Mouse (Mus musculus) heart, postnatal 0 days (tissue): ENCODE data around the gene Pdap1. TPM values are rescaled to one million over a fixed set of nuclear protein-coding genes. Genes with fewer than 3 reads are reported as not detected.
"Not testable (repeated sequence)": the region's sequence is repeated elsewhere in the genome, so short reads cannot be mapped to it uniquely, and the experiment has no call there.

Experiments used
- ATAC-seq: fragments of 200-750 bp; cut with Nextera tagmentation; 2 replicates; pipeline ENCODE4 v1.8.0; 2017; ENCODE audit warnings: low read depth, moderate number of reproducible peaks, moderate library complexity; ENCODE audit not compliant: insufficient read depth
- DNase-seq: peaks from one replicate; pipeline ENCODE4 v3.0.0-alpha.2; 2016; ENCODE audit warnings: low spot score
- H3K27ac ChIP-seq: fragments of 300-500 bp; sonication (generic); 2 replicates; pipeline ENCODE4 v1.5.1; 2014; ENCODE audit warnings: low read depth, mild to moderate bottlenecking
- H3K27me3 ChIP-seq: fragments of 300-500 bp; sonication (generic); 2 replicates; pipeline ENCODE4 v1.6.1; 2014; ENCODE audit warnings: low read length, mixed read lengths; ENCODE audit not compliant: control insufficient read depth, insufficient read depth
- H3K36me3 ChIP-seq: fragments of 300-500 bp; sonication (generic); replicated peaks from 2 replicates; pipeline ENCODE4 v1.6.1; 2014; ENCODE audit warnings: low read length, mixed read lengths; ENCODE audit not compliant: control insufficient read depth, insufficient read depth
- H3K4me1 ChIP-seq: fragments of 300-500 bp; sonication (generic); 2 replicates; pipeline ENCODE4 v1.6.1; 2014; ENCODE audit warnings: antibody characterized with exemption; ENCODE audit not compliant: control insufficient read depth, insufficient read depth
- H3K4me2 ChIP-seq: fragments of 300-500 bp; sonication (generic); 2 replicates; pipeline ENCODE4 v1.6.1; 2014; ENCODE audit warnings: low read depth, mild to moderate bottlenecking, low read length, moderate library complexity
- H3K4me3 ChIP-seq: fragments of 300-500 bp; sonication (generic); 2 replicates; pipeline ENCODE4 v1.5.1; 2014; ENCODE audit warnings: low read depth, low read length
- H3K9ac ChIP-seq: fragments of 300-500 bp; sonication (generic); replicated peaks from 2 replicates; pipeline ENCODE4 v1.6.1; 2014; ENCODE audit warnings: low read depth, low read length, mixed read lengths
- H3K9me3 ChIP-seq: fragments of 300-500 bp; sonication (generic); replicated peaks from 2 replicates; pipeline ENCODE4 v1.6.1; 2016; ENCODE audit warnings: low read length; ENCODE audit not compliant: control insufficient read depth
- CTCF ChIP-seq: IDR thresholded peaks from 2 replicates; pipeline ENCODE4 v1.5.1; 2016; ENCODE audit warnings: antibody characterized with exemption, control low read depth, low read depth
- EP300 ChIP-seq: IDR thresholded peaks from 2 replicates; pipeline ENCODE4 v1.6.1; 2016; ENCODE audit warnings: antibody characterized with exemption, low read depth
- WGBS: fragments of 180-500 bp; shearing (Covaris S2); extraction: QIAGEN DNeasy Blood & Tissue Kit; methylation state at CpG from one replicate; pipeline ENCODE4 v1.1.7; 2014; 5-methylcytosine and 5-hydroxymethylcytosine counted together
- polyA plus RNA-seq: library from polyadenylated mRNA; unstranded; fragments of >200 nt; fragmentation: Nextera tagmentation; extraction: Ambion mirVana; gene quantifications from 2 replicates; pipeline ENCODE4 v1.2.1, GENCODE M21; 2015
- total RNA-seq: library from RNA; depleted of rRNA; stranded (reverse); fragments of >200 nt; gene quantifications from 2 replicates; pipeline ENCODE4 v1.2.3, GENCODE M21; 2014; ENCODE audit warnings: low replicate concordance

The Pdap1 gene
- total and polyA plus RNA-seq, 2 experiments from 2014 or later: 15.9 to 58.0 TPM

- H3K27me3 ChIP-seq: no peaks in the 10 kb centered on the region
- DNase-seq (no peak), ATAC-seq (no peak)
- no peak overlapping the region for H3K4me2 ChIP-seq
- WGBS: 64% methylated on average over 6 of the region's 6 CpGs
- H3K36me3 ChIP-seq: peaks cover 100% of the 10 kb centered on the region
- H3K9me3 ChIP-seq: no peaks in the 10 kb centered on the region
- no peak overlapping the region for H3K9ac ChIP-seq
- TF ChIP-seq EP300 (no peak), CTCF (no peak)
- no peak overlapping the region for H3K4me3 ChIP-seq
- no peaks in the 10 kb centered on the region for H3K4me1 ChIP-seq
- no peak overlapping the region for H3K27ac ChIP-seq
These were observed 9.3 kb upstream of the Pdap1 start for GRCm38 (mm10) chr5:145149294-145149693.

GRCm38 (mm10) chr5:145147748-145148147 lies 7.7 kb upstream of the Pdap1 start:
- H3K4me3 ChIP-seq: no peak overlapping the region
- 76% methylated on average over 5 of the region's 5 CpGs for WGBS
- H3K4me1 ChIP-seq: no peaks in the 10 kb centered on the region
- no peak for DNase-seq
- no peaks in the 10 kb centered on the region for H3K27me3 ChIP-seq
- TF ChIP-seq CTCF (no peak), EP300 (no peak)
- peaks cover 100% of the 10 kb centered on the region for H3K36me3 ChIP-seq
- H3K4me2 ChIP-seq: no peak overlapping the region
- ATAC-seq: no peak
- no peaks in the 10 kb centered on the region for H3K9me3 ChIP-seq
- no peak overlapping the region for H3K27ac ChIP-seq
- no peak overlapping the region for H3K9ac ChIP-seq

- Histone ChIP-seq H3K27ac (peak overlapping the region; percentile 88), H3K9me3 (no peaks in the 10 kb centered on the region), H3K36me3 (peaks cover 54% of the 10 kb centered on the region), H3K4me1 (peaks cover 16% of the 10 kb centered on the region), H3K27me3 (no peaks in the 10 kb centered on the region), H3K4me2 (peak overlapping the region; percentile 85), H3K4me3 (peak overlapping the region; percentile 90), H3K9ac (peak overlapping the region; percentile 82)
- ATAC-seq: no peak
- no peak for DNase-seq
- TF ChIP-seq CTCF (no peak), EP300 (no peak)
- under 1% methylated on average over 18 of the region's 18 CpGs for WGBS
These were observed 573 bp upstream of the Pdap1 start for GRCm38 (mm10) chr5:145140611-145141010.

DNA sequence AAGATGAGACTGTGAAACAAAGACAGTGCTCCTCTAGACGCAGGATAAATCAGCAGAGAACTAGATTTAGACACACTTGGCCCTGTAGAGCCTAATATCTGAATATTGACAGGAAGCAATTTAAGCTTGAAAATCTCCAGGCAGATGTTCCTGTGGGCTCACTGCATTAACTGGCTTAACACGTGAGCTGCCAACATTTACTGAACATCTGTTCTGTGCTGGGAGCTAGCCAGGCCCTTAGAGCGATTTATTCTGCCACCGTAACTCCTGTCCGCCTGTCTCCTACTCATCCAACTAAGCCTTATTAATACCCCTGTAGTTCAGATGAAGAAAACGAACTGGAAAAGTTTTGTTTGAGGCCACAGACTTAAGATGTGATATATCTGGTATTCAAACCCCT lies 1.2 kb downstream of the Pdap1 start:
- Histone ChIP-seq H3K4me2 (peak overlapping the region; percentile 85), H3K27ac (peak overlapping the region; percentile 88; the same call in 1 of the 2 replicates), H3K27me3 (no peaks in the 10 kb centered on the region), H3K36me3 (peaks cover 54% of the 10 kb centered on the region), H3K9ac (peak overlapping the region; percentile 82), H3K4me1 (peaks cover 16% of the 10 kb centered on the region), H3K4me3 (peak overlapping the region; percentile 90), H3K9me3 (no peaks in the 10 kb centered on the region)
- DNase-seq (no peak), ATAC-seq (no peak)
- 5% methylated on average over 6 of the region's 6 CpGs for WGBS
- TF ChIP-seq EP300 (no peak), CTCF (no peak)

DNA sequence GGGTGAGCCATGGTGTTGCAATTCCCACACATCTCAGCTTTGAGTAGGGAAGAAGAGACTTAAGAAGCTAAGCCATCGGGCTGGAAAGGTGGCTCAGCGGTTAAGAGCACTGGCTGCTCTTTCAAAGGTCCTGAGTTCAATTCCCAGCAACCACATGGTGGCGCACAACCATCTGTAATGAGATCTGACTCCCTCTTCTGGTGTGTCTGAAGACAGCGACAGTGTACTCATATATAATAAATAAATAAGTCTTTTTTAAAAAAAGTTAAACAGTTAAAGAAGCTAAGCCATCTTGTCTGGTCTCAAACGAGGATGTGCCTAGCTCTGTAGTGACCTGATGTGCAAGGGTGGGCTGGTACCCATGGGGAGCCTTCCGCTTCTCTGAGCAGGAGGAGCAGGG lies 6.8 kb downstream of the Pdap1 start:
- H3K36me3 ChIP-seq: peaks cover 80% of the 10 kb centered on the region
- H3K27ac ChIP-seq, H3K4me1 ChIP-seq, H3K4me2 ChIP-seq, H3K27me3 ChIP-seq, H3K9me3 ChIP-seq, DNase-seq, ATAC-seq, H3K9ac ChIP-seq, H3K4me3 ChIP-seq: not testable (repeated sequence)
- WGBS: 90% methylated on average over 6 of the region's 6 CpGs

- H3K4me2 ChIP-seq: no peak overlapping the region
- no peaks in the 10 kb centered on the region for H3K27me3 ChIP-seq
- ATAC-seq: no peak
- no peak overlapping the region for H3K4me3 ChIP-seq
- H3K9ac ChIP-seq: no peak overlapping the region
- no peak overlapping the region for H3K27ac ChIP-seq
- no peaks in the 10 kb centered on the region for H3K4me1 ChIP-seq
- TF ChIP-seq CTCF: no peak
- no peak for TF ChIP-seq EP300
- no peaks in the 10 kb centered on the region for H3K9me3 ChIP-seq
- DNase-seq: no peak
- 85% methylated on average over 3 of the region's 3 CpGs for WGBS
- H3K36me3 ChIP-seq: peaks cover 93% of the 10 kb centered on the region
These were observed 9.0 kb downstream of the Pdap1 start for GRCm38 (mm10) chr5:145130995-145131394.
